Comparison of ENCODE assay signal across 25 mouse cellular contexts in genomic region chr12:61579949-61580348, GRCm38 (mm10). TPM values are rescaled to one million over a fixed set of nuclear protein-coding genes. Genes with fewer than 3 reads are reported as not detected.
DNase-seq lines count a peak whose midpoint lies in the region; ATAC-seq lines count a peak whose summit lies in the region.
"Had no signal": no experiment of that assay in that cellular context is flagged by ENCODE, and none has a peak within 500 bp of the region (broad histone marks: within the 10 kb centered on the region; RNA-seq: fewer than 3 reads in every experiment).

No protein-coding gene starts in this region.

- intact Hi-C loops in heart, postnatal 10 days (cut with DNase I) = no loop called here

- H3K4me3 ChIP-seq in heart, embryonic 12.5 days = no peak overlapping the region
- no peak overlapping the region for H3K4me3 ChIP-seq in liver, embryonic 12.5 days
- H3K4me3 ChIP-seq in intestine, embryonic 16.5 days (ENCODE audit: low read length) = no peak overlapping the region
- H3K4me3 ChIP-seq: embryonic facial prominence, embryonic 13.5 days; embryonic facial prominence, embryonic 15.5 days; erythroblast, embryonic 14.5 days; forebrain, embryonic 10.5 days; forebrain, embryonic 12.5 days had no signal

- DNase-seq in heart, postnatal 10 days = no peak
- DNase-seq in liver (no peak), MEL-GATA-1-ER (ENCODE audit: extremely low read depth, low read depth) (peak; percentile 55)
- DNase-seq: adrenal gland, adult 2 months; adrenal gland, postnatal 10 days; adrenal gland, postnatal 25 days; cerebellum, adult 11 months; cerebellum, adult 18-20 months; cerebellum, adult 8-10 months; cerebellum, adult 9-11 months; cerebellum, postnatal 14 days; cerebellum, postnatal 36 days; embryo, embryonic 11 days had no signal

- H3K4me1 ChIP-seq in heart, embryonic 12.5 days (replicated peaks) = no peaks in the 10 kb centered on the region
- H3K4me1 ChIP-seq in liver, embryonic 12.5 days = no peaks in the 10 kb centered on the region
- no peaks in the 10 kb centered on the region for H3K4me1 ChIP-seq in intestine, embryonic 16.5 days (ENCODE audit: control insufficient read depth, insufficient read depth, low read length)
- H3K4me1 ChIP-seq: embryonic facial prominence, embryonic 13.5 days; embryonic facial prominence, embryonic 15.5 days; forebrain, embryonic 10.5 days; forebrain, embryonic 12.5 days had no signal

- no peak overlapping the region for H3K9ac ChIP-seq in heart, embryonic 12.5 days
- no peak overlapping the region for H3K9ac ChIP-seq in liver, embryonic 12.5 days
- no peak overlapping the region for H3K9ac ChIP-seq in intestine, embryonic 16.5 days (ENCODE audit: low read depth, low read length)
- H3K9ac ChIP-seq: embryonic facial prominence, embryonic 13.5 days; embryonic facial prominence, embryonic 15.5 days; forebrain, embryonic 12.5 days had no signal

- no peaks in the 10 kb centered on the region for H3K9me3 ChIP-seq in heart, embryonic 12.5 days (replicated peaks)
- no peaks in the 10 kb centered on the region for H3K9me3 ChIP-seq in liver, embryonic 12.5 days (replicated peaks)
- H3K9me3 ChIP-seq in intestine, embryonic 16.5 days (ENCODE audit: control insufficient read depth, low read length) = no peaks in the 10 kb centered on the region
- H3K9me3 ChIP-seq: embryonic facial prominence, embryonic 13.5 days; embryonic facial prominence, embryonic 15.5 days; forebrain, embryonic 10.5 days; forebrain, embryonic 12.5 days had no signal

- ATAC-seq in heart, embryonic 12.5 days (ENCODE audit: insufficient number of reproducible peaks, low FRiP score) = peak; percentile 51; the same call in 1 of the 2 replicates
- 0 out of 2 replicates have a peak, but pooled peaks have one; percentile 24 for ATAC-seq in liver, embryonic 12.5 days
- ATAC-seq in intestine, embryonic 16.5 days = no peak
- ATAC-seq: forebrain, embryonic 14.5 days; forebrain, embryonic 16.5 days had no signal

- H3K27me3 ChIP-seq in heart, embryonic 12.5 days (replicated peaks) = no peaks in the 10 kb centered on the region
- H3K27me3 ChIP-seq in liver, embryonic 12.5 days (replicated peaks) = no peaks in the 10 kb centered on the region
- no peaks in the 10 kb centered on the region for H3K27me3 ChIP-seq in intestine, embryonic 16.5 days (replicated peaks; ENCODE audit: control insufficient read depth, insufficient read depth, low read length)
- H3K27me3 ChIP-seq: embryonic facial prominence, embryonic 13.5 days; embryonic facial prominence, embryonic 15.5 days; forebrain, embryonic 12.5 days had no signal

- H3K27ac ChIP-seq in heart, embryonic 12.5 days (ENCODE audit: poor library complexity, severe bottlenecking) = no peak overlapping the region
- H3K27ac ChIP-seq in liver, embryonic 12.5 days = no peak overlapping the region
- no peak overlapping the region for H3K27ac ChIP-seq in intestine, embryonic 16.5 days (ENCODE audit: low read length)
- H3K27ac ChIP-seq: embryonic facial prominence, embryonic 13.5 days; embryonic facial prominence, embryonic 15.5 days; forebrain, embryonic 10.5 days; forebrain, embryonic 12.5 days had no signal

- H3K36me3 ChIP-seq in heart, embryonic 12.5 days = no peaks in the 10 kb centered on the region
- H3K36me3 ChIP-seq in liver, embryonic 12.5 days = no peaks in the 10 kb centered on the region
- no peaks in the 10 kb centered on the region for H3K36me3 ChIP-seq in intestine, embryonic 16.5 days (ENCODE audit: control insufficient read depth, insufficient read depth, low read length)
- H3K36me3 ChIP-seq: embryonic facial prominence, embryonic 13.5 days; embryonic facial prominence, embryonic 15.5 days; forebrain, embryonic 10.5 days; forebrain, embryonic 12.5 days had no signal

- 44% methylated on average over 5 of the region's 5 CpGs for WGBS in heart, embryonic 12.5 days
- WGBS in liver, embryonic 12.5 days (ENCODE audit: insufficient replicate concordance) = 54% methylated on average over 5 of the region's 5 CpGs
- 80% methylated on average over 5 of the region's 5 CpGs for WGBS in intestine, embryonic 16.5 days

- H3K4me2 ChIP-seq in heart, embryonic 12.5 days = no peak overlapping the region
- H3K4me2 ChIP-seq in liver, embryonic 12.5 days = no peak overlapping the region
- H3K4me2 ChIP-seq in intestine, embryonic 16.5 days (ENCODE audit: low read depth, low read length) = no peak overlapping the region
- H3K4me2 ChIP-seq: embryonic facial prominence, embryonic 13.5 days; embryonic facial prominence, embryonic 15.5 days; forebrain, embryonic 12.5 days had no signal

RNA-seq across cellular contexts. Expression of gene Lrfn5, which starts 57.0 kb away (rescaled TPM):
- polyA plus RNA-seq in heart, embryonic 12.5 days (2016; fragmentation: Nextera tagmentation; extraction: Ambion mirVana) = 0.22 and 0.38 TPM in 2 replicates
- total RNA-seq in heart, postnatal 10 days (2021) = under 1 TPM in 1 of 2 experiments, not detected in 1; 0.10 TPM
- 0.33 and 0.35 TPM in 2 replicates for polyA plus RNA-seq in liver, embryonic 12.5 days (2016; fragmentation: Nextera tagmentation; extraction: Ambion mirVana)
- 1.3 and 1.4 TPM in 2 replicates for polyA plus RNA-seq in intestine, embryonic 16.5 days (2015; fragmentation: Nextera tagmentation; extraction: Ambion mirVana)
- total RNA-seq: adrenal gland, postnatal 25 days; common myeloid progenitor, adult 5-6 weeks had no signal
- polyA plus RNA-seq: adrenal gland, adult 2 months; C2C12; erythroblast, embryonic 14.5 days had no signal
